Mouse (Mus musculus) neural tube, embryonic 12.5 days (tissue): Measurements from ENCODE around the gene Ston1. TPM values are rescaled to one million over a fixed set of nuclear protein-coding genes. Genes with fewer than 3 reads are reported as not detected.

Experiments used
- ATAC-seq: fragments of 200-750 bp; cut with Nextera tagmentation; 2 replicates; pipeline ENCODE4 v1.8.0; 2017; ENCODE audit warnings: low read depth, mild to moderate bottlenecking, moderate TSS enrichment, moderate library complexity; ENCODE audit not compliant: low FRiP score
- H3K27ac ChIP-seq: fragments of 300-500 bp; sonication (generic); 2 replicates; pipeline ENCODE4 v1.5.1; 2016
- H3K27me3 ChIP-seq: fragments of 300-500 bp; sonication (generic); replicated peaks from 2 replicates; pipeline ENCODE4 v1.6.1; 2016; ENCODE audit warnings: mild to moderate bottlenecking
- H3K36me3 ChIP-seq: fragments of 300-500 bp; sonication (generic); 2 replicates; pipeline ENCODE4 v1.6.1; 2016; ENCODE audit warnings: mild to moderate bottlenecking
- H3K4me1 ChIP-seq: fragments of 300-500 bp; sonication (generic); 2 replicates; pipeline ENCODE4 v1.6.1; 2016
- H3K4me2 ChIP-seq: fragments of 300-500 bp; sonication (generic); replicated peaks from 2 replicates; pipeline ENCODE4 v1.6.1; 2016; ENCODE audit warnings: mild to moderate bottlenecking
- H3K4me3 ChIP-seq: fragments of 300-500 bp; sonication (generic); 2 replicates; pipeline ENCODE4 v1.5.1; 2016
- H3K9ac ChIP-seq: fragments of 300-500 bp; sonication (generic); 2 replicates; pipeline ENCODE4 v1.6.1; 2016; ENCODE audit warnings: mild to moderate bottlenecking
- H3K9me3 ChIP-seq: fragments of 300-500 bp; sonication (generic); 2 replicates; pipeline ENCODE4 v1.6.1; 2016; ENCODE audit warnings: mild to moderate bottlenecking
- WGBS: fragments of 180-500 bp; shearing (Covaris S2); methylation state at CpG from one replicate; pipeline ENCODE4 v1.1.7; 2016; 5-methylcytosine and 5-hydroxymethylcytosine counted together
- polyA plus RNA-seq: library from polyadenylated mRNA; unstranded; fragments of >200 nt; fragmentation: Nextera tagmentation; extraction: Ambion mirVana; gene quantifications from 2 replicates; pipeline ENCODE4 v1.2.1, GENCODE M21; 2016

Ston1 gene
- polyA plus RNA-seq, 1 experiment from 2014 or later = 2.4 TPM

- ATAC-seq = no peak
- WGBS = 83% methylated on average over 3 of the region's 3 CpGs
- Histone ChIP-seq H3K4me2 (no peak overlapping the region), H3K9me3 (no peaks in the 10 kb centered on the region), H3K4me1 (no peaks in the 10 kb centered on the region), H3K9ac (no peak overlapping the region), H3K27me3 (no peaks in the 10 kb centered on the region), H3K36me3 (peaks cover 29% of the 10 kb centered on the region), H3K4me3 (no peak overlapping the region), H3K27ac (no peak overlapping the region)
These were observed 33.9 kb upstream of the Ston1 start for GRCm38 (mm10) chr17:88563611-88564010.

- Histone ChIP-seq H3K36me3 (peaks cover 49% of the 10 kb centered on the region), H3K27me3 (no peaks in the 10 kb centered on the region), H3K4me1 (peaks cover 8% of the 10 kb centered on the region; the same call in 1 of the 2 replicates), H3K4me2 (no peak overlapping the region), H3K4me3 (no peak overlapping the region), H3K9ac (no peak overlapping the region), H3K27ac (no peak overlapping the region), H3K9me3 (no peaks in the 10 kb centered on the region)
- ATAC-seq = peak; percentile 41; the same call in 1 of the 2 replicates
- WGBS = 46% methylated on average over 10 of the region's 10 CpGs
These were observed 27.5 kb upstream of the Ston1 start for GRCm38 (mm10) chr17:88569807-88570540.

- ATAC-seq = no peak; the same call in 1 of the 2 replicates
- peaks cover 8% of the 10 kb centered on the region; the same call in 1 of the 2 replicates for H3K4me1 ChIP-seq
- H3K27ac ChIP-seq = no peak overlapping the region
- H3K9ac ChIP-seq = no peak overlapping the region
- 62% methylated on average over 11 of the region's 11 CpGs for WGBS
- H3K4me3 ChIP-seq = no peak overlapping the region
- peaks cover 52% of the 10 kb centered on the region for H3K36me3 ChIP-seq
- no peak overlapping the region for H3K4me2 ChIP-seq
- no peaks in the 10 kb centered on the region for H3K27me3 ChIP-seq
- no peaks in the 10 kb centered on the region for H3K9me3 ChIP-seq
These were observed 26.7 kb upstream of the Ston1 start for GRCm38 (mm10) chr17:88570784-88571183.

DNA sequence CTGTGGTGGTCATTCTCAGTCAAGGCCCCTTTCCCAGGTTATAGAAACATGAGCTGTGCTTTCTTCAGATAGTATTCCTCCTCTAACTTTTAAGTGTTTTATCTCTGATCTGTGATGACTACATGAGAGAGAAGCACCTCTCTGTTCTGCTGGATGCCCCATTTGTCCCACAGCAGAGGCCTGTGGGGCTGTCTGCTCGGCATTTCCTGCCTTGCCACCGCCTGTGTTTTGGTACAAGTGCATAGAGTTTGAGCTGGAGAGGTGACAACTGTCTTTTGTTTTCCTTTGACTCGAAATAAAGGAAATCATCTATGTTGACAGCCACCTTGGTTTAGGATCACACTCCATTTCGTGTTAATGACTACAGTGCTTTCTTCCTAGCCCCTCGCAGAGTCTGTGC lies 22.7 kb upstream of the Ston1 start:
- H3K4me2 ChIP-seq = no peak overlapping the region
- H3K9me3 ChIP-seq = no peaks in the 10 kb centered on the region
- no peak overlapping the region for H3K4me3 ChIP-seq
- ATAC-seq = no peak
- H3K27me3 ChIP-seq = no peaks in the 10 kb centered on the region
- no peak overlapping the region for H3K27ac ChIP-seq
- H3K9ac ChIP-seq = no peak overlapping the region
- 75% methylated on average over 5 of the region's 5 CpGs for WGBS
- H3K4me1 ChIP-seq = peaks cover 8% of the 10 kb centered on the region; the same call in 1 of the 2 replicates
- peaks cover 51% of the 10 kb centered on the region for H3K36me3 ChIP-seq

DNA sequence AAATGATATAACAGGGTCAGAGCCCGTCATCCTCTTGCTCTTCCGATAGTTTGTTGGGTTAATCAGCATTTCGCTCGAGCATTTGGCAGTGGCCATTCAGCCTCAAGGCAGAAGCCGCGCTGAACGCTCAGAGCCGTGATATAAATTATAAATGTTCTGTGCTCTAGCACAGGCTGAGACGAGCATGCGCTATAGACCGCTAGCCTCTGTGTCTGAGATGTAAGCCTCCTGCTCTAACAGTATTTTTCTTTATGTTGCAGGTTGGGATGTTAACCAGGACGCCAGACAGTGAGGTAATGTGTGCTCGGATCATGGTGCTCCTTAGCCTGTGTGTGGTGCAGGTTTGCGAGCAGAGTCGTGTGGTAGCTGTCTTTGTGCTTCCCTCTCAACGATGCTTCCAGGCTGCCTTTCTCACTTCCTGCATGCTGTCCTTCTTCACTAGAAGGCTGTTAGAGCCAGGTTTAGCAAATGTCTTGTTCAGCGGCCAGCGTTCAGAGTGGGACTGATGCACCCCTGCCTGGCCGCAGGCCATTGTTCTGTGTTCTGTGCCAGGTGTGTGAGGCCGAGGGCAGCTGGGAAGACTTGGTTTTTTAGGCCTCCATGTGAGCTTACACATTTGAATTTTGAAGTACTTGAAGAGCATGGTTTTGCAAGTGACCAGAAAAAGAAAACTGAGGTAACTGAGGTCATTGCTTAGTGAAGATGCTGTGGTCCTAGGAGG lies 18.8 kb upstream of the Ston1 start:
- no peaks in the 10 kb centered on the region for H3K27me3 ChIP-seq
- no peak overlapping the region for H3K27ac ChIP-seq
- H3K4me1 ChIP-seq = no peaks in the 10 kb centered on the region
- 78% methylated on average over 20 of the region's 20 CpGs for WGBS
- H3K36me3 ChIP-seq = peaks cover 49% of the 10 kb centered on the region
- ATAC-seq = peak; percentile 52
- no peak overlapping the region for H3K4me3 ChIP-seq
- H3K9ac ChIP-seq = no peak overlapping the region
- H3K9me3 ChIP-seq = no peaks in the 10 kb centered on the region
- H3K4me2 ChIP-seq = no peak overlapping the region

- Histone ChIP-seq H3K4me3 (no peak overlapping the region), H3K4me2 (no peak overlapping the region), H3K4me1 (no peaks in the 10 kb centered on the region), H3K9me3 (no peaks in the 10 kb centered on the region), H3K36me3 (peaks cover 66% of the 10 kb centered on the region), H3K27ac (no peak overlapping the region), H3K9ac (no peak overlapping the region), H3K27me3 (no peaks in the 10 kb centered on the region)
- ATAC-seq = no peak
- 91% methylated on average over 6 of the region's 6 CpGs for WGBS
These were observed 16.9 kb upstream of the Ston1 start for GRCm38 (mm10) chr17:88580556-88580955.

DNA sequence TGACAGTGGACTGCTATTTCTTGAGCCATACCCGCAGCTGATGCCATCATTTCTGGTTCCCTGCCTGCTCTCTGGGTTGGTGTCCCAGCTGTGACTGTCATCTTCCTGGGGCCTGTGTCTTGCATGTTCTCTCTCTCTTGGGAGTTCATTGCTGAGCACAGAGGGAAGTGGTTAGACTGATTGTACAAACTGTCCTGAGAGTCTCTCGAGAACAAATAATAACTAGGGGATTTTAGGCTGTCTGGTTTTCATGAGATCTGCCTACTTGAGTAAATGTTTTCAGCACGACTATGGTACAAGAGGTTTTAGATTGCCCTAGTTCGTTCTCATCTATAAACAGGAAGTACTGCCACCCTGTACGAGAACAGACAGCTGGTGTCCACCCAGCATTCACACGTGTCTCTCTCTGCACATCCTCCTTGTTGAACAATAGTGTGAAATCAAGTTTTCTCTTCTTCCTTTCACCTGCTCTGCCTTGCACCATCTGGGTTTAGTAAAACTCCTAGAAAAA lies 15.9 kb upstream of the Ston1 start:
- Histone ChIP-seq H3K4me3 (no peak overlapping the region), H3K9me3 (no peaks in the 10 kb centered on the region), H3K36me3 (peaks cover 67% of the 10 kb centered on the region), H3K9ac (no peak overlapping the region), H3K27me3 (no peaks in the 10 kb centered on the region), H3K4me2 (no peak overlapping the region), H3K27ac (no peak overlapping the region), H3K4me1 (no peaks in the 10 kb centered on the region)
- 77% methylated on average over 6 of the region's 6 CpGs for WGBS
- ATAC-seq = no peak

DNA sequence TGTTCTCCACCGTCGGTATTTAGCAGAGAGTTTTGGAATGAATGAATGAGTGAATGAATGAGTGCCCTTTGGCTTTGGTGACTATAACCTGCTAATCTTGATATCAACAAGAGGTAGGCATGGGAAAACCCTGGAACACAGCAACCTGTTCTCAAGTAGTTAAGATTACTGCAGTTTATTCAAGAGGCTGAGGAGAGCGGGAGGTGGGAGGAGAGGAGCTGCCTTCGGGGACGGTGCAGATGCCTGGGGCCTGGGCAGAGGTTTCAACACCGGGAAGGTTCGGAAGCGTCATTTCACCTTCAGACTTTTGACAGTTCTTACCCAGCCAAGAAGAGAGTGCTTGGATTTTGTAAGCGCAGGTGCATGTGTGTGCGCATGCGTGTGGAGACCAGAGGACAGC lies 14.5 kb upstream of the Ston1 start:
- Histone ChIP-seq H3K9ac (no peak overlapping the region), H3K4me1 (no peaks in the 10 kb centered on the region), H3K27me3 (no peaks in the 10 kb centered on the region), H3K9me3 (no peaks in the 10 kb centered on the region), H3K4me2 (no peak overlapping the region), H3K4me3 (no peak overlapping the region), H3K36me3 (peaks cover 62% of the 10 kb centered on the region), H3K27ac (no peak overlapping the region)
- WGBS = 84% methylated on average over 11 of the region's 11 CpGs
- ATAC-seq = no peak

GRCm38 (mm10) chr17:88583411-88583810 lies 14.1 kb upstream of the Ston1 start:
- no peak overlapping the region for H3K27ac ChIP-seq
- no peaks in the 10 kb centered on the region for H3K4me1 ChIP-seq
- no peak overlapping the region for H3K9ac ChIP-seq
- no peaks in the 10 kb centered on the region for H3K27me3 ChIP-seq
- H3K36me3 ChIP-seq = peaks cover 61% of the 10 kb centered on the region
- 55% methylated on average over 8 of the region's 8 CpGs for WGBS
- no peak overlapping the region for H3K4me3 ChIP-seq
- ATAC-seq = no peak
- H3K4me2 ChIP-seq = no peak overlapping the region
- H3K9me3 ChIP-seq = no peaks in the 10 kb centered on the region

DNA sequence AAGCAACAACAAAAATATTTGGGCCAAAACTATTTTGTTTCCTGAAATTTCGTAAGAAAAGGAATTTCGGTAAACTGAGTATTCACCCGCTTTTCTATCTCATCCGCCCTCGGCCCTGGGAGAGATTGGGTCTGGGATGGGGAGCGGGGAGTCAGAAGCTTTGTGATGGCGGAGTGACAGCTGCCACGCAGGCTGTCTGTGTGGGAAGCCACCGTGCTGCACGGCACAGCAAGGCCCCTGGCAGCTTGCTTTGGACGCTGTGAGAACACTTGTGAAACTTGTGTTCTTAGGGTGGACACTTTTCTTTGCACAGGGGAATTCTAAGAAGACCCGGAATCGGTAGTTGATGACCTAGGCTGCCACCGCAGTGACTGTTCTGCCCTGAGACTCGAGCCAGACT lies 10.1 kb upstream of the Ston1 start:
- Histone ChIP-seq H3K4me2 (no peak overlapping the region), H3K36me3 (peaks cover 49% of the 10 kb centered on the region)
- WGBS = 87% methylated on average over 15 of the region's 15 CpGs

DNA sequence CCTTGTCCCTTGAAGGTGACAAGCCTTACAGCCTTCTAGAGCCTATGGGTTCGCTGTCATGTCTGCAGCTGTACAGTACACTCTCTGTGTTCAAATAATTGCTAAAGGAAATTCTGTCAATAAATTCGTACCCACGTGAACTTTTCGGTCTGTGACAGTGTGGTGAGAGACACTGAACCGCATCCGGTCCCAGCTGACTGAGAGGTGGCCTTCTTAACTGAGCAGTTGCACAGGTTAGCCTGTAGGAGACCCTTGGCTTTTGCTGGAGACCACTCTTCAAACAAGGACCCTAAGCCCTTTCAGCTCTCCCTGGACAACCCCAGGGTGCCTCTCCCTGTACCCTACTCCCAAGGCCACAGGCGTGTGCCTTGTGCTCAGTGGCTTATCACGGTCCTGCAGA lies 9.3 kb upstream of the Ston1 start:
- Histone ChIP-seq H3K27ac (no peak overlapping the region), H3K27me3 (no peaks in the 10 kb centered on the region), H3K9me3 (no peaks in the 10 kb centered on the region), H3K4me3 (no peak overlapping the region), H3K9ac (no peak overlapping the region), H3K4me2 (no peak overlapping the region), H3K4me1 (no peaks in the 10 kb centered on the region), H3K36me3 (peaks cover 44% of the 10 kb centered on the region)
- no peak for ATAC-seq
- 90% methylated on average over 8 of the region's 8 CpGs for WGBS

More for the DNA sequence above, 10.1 kb upstream of the Ston1 start:
- H3K4me1 ChIP-seq = no peaks in the 10 kb centered on the region
- no peaks in the 10 kb centered on the region for H3K9me3 ChIP-seq
- no peak overlapping the region for H3K9ac ChIP-seq
- H3K4me3 ChIP-seq = no peak overlapping the region
- no peak overlapping the region for H3K27ac ChIP-seq
- H3K27me3 ChIP-seq = no peaks in the 10 kb centered on the region
- ATAC-seq = no peak

DNA sequence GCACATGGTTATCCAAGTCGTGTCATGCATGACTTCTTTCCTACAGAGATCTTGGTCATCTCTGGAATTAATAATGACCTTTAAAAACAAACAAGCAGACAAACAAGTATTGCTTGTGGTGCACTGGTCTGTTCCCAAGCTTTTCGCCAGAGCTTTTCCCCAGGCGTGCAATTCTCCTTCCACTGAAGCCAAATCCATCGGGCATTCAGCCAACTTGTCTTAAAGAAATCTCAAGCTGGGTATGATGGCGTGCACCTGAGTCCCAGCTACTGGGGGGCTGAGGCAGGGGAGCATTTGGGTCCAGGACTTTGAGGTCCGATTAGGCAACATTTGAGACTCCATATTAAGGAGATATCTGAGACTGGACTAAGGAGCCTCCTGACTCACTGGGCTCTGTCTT lies 7.2 kb upstream of the Ston1 start:
- H3K4me1 ChIP-seq = no peaks in the 10 kb centered on the region
- 92% methylated on average over 6 of the region's 6 CpGs for WGBS
- no peaks in the 10 kb centered on the region for H3K9me3 ChIP-seq
- H3K27me3 ChIP-seq = no peaks in the 10 kb centered on the region
- H3K27ac ChIP-seq = no peak overlapping the region
- no peak overlapping the region for H3K4me2 ChIP-seq
- no peak for ATAC-seq
- no peak overlapping the region for H3K4me3 ChIP-seq
- peaks cover 25% of the 10 kb centered on the region for H3K36me3 ChIP-seq
- H3K9ac ChIP-seq = no peak overlapping the region
